Mouse (Mus musculus): ENCODE measurements at regions not wholly inside any gene's neighbourhood (a gene's known extent, or its start where the extent isn't known, plus 50 kb on each side); places are given as distances from the start of the nearest gene placed in this dataset.

GRCm38 (mm10) chr5:75248279-75248678, 96.2 kb downstream of the Pdgfra start:
- no peak for DNase-seq

DNA sequence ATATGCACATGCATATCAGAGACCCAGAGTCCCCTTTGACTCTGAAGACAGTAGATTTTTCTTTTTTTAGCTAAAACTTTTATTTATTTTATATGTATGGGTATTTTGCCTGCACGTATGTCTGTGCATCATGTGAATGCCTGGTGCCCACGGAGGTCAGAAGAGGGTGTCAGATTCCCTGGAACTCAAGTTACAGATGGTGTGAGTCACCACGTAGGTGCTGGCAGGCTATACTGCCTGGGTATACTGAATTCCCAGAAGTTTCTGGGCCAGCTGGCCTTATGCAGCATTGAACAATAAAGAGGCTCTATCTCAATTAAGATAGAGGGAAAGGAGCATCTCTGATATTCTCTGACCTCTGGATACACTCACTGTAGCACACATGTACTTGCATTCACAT, 97.6 kb downstream of the Pdgfra start:
- no peak for DNase-seq

GRCm38 (mm10) chr5:75253349-75253748, 101.3 kb downstream of the Pdgfra start:
- no peak for DNase-seq

DNA sequence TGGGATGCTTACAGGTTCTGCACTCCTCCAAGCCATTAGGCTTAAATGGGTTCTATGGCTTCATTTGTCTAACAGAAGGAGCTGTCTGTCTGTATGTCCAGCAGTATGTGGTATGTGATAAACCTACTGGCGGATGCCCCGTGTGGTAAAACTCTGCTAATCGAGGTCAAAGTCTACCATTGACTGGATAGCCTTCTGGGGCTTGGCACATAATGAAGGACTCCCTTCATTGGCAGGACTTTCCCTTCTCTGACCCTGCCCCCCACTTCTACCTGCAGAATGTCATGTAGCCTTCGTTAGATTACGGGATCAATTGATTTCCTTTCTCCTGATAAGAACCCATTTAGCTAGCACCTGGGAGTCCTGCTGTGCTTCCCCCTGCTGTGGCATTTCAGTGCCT, 101.7 kb downstream of the Pdgfra start:
- DNase-seq: no peak

DNA sequence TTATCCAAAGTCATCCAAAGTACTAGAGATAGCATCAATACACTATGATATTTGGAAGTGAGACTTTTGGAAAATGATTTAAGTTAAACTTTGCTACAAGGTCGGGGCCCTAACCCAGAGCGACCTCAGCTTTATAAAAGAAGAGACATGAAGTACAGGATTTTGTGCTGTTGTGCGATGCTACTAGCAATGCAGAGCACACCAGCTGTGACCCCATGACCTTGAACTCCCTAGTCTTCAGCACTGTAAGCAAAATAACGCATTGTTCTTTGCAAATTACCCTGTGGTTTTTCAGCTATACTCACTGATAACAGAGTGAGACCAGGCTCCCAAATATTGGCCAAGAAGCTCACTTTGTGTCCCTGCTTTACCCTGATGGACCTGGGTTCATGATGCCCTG, 104.1 kb downstream of the Pdgfra start:
- peak in 1 of 2 experiments; percentile 5 for DNase-seq

- no peak for DNase-seq
Measured at GRCm38 (mm10) chr5:75257067-75257466, 105.0 kb downstream of the Pdgfra start.

GRCm38 (mm10) chr5:75260247-75260646, 108.2 kb downstream of the Pdgfra start:
- DNase-seq: no peak

DNA sequence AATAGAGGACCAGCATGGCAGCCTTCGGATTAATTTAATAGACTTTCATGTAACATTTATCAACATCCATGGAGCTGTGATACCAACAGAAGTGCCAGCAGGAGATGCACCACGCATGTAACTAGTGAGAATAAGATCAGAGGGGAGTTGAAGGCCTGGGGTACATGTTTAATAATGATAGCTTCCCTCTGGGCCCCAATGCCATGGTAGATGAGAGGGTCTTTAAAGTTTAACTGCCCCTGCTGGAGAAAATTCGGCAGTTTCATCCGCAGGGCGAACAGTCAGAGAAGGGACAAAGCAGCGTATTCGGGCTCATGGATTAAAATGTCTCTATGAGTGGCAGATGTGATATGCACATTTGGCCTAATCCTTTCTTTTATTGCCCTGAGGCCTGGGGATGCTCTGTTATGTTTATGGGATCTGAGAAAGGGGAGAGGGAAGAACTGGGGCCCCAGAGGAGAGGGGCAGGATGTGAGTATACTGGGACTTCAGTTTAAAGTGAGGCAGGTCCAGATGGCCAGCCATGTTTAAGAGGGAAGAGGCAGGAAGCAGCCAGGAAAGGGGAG, 114.1 kb downstream of the Pdgfra start:
- no peak for DNase-seq

- no peak for DNase-seq
Measured at GRCm38 (mm10) chr5:75266871-75267270, 114.8 kb downstream of the Pdgfra start.

- no peak for DNase-seq
Measured at GRCm38 (mm10) chr5:75267766-75268165, 115.7 kb downstream of the Pdgfra start.

- no peak for DNase-seq
Measured at GRCm38 (mm10) chr5:75278041-75278440, 125.9 kb downstream of the Pdgfra start.

DNA sequence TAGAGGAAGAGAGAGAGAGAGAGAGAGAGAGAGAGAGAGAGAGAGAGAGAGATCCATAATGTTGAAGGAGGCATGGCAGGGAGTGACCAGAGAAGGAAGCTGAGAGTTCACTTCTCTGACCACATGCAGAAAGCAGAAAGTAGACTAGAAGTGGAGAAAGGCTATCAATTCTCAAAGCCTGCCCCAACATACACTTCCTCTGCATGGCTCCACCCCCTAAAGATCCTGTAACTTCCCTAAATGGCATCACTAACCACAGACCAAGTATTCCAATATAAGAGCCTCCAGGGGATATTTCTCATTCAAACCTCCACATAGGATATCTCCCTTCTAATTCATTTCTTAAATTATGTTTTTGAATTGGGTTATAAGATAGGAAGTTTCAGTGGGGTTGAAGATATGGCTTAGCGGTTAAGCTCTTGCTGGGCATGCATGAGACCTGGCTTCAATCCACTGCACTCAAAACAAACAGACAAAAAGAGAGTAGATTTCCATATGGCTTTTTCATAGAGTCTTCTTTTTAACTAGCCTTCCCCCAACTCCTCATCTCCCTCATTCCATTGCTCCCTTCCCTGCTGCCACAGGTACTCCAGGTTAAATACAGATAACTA, 127.6 kb downstream of the Pdgfra start:
- no peak for DNase-seq

- DNase-seq: no peak
Measured at GRCm38 (mm10) chr5:75280698-75281097, 128.6 kb downstream of the Pdgfra start.

DNA sequence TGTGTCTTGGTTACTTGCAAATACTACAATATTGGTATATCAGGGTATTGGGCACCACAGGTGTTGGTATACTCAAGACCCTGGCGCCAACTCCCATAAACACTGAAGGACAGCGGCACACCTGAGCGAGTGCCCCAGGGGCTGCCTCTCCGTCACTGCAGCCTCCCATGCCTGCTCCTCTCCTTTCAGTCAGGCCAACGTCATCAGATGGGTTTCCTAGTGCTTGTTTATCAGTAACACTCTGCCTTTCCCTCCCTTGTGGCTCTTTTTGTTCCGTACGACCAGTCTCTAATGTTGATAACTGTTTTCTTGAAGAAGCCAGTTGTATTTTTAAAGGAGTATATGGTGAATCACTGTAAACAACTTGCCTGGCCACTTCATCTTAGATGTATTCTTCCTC, 129.4 kb downstream of the Pdgfra start:
- DNase-seq: no peak

DNA sequence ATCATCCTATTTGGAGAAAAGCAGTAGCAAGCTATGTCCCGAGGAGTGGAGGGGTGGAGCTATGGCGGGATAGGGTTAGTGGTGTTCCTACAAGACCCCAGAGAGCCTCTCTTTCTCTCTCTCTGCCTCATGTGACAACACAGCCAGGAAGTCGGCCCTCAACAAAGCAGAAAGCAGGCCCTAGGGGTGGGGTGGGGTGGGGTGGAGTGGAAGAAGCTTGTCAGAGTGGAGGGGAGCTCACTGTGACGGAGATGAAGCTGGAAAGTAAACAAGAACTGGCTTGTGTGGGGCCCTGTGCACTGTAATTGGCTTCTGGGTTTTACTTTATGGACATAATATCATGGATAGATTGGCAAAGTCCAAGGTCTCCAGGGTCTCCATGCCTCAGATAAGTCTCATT, 130.5 kb downstream of the Pdgfra start:
- DNase-seq: no peak

DNA sequence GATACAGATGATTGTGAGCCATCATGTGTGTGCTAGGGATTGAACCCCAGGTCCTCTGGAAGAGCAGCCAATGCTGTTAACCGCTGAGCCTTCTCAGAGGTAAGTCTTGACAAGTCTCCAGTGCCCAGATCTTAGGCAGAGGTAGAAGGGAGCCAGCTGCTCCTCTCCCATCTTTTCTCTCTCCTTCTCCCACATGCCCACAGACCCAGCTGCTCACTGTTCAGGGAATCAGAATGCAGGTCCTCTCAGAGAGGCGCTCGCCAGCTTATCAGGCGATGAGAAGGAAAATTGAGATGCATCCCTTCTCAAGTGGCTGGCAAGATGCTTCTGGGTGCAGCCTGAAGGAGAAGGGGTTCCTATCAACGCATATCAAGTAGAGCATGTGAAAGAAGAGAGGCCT, 131.7 kb downstream of the Pdgfra start:
- no peak for DNase-seq

DNA sequence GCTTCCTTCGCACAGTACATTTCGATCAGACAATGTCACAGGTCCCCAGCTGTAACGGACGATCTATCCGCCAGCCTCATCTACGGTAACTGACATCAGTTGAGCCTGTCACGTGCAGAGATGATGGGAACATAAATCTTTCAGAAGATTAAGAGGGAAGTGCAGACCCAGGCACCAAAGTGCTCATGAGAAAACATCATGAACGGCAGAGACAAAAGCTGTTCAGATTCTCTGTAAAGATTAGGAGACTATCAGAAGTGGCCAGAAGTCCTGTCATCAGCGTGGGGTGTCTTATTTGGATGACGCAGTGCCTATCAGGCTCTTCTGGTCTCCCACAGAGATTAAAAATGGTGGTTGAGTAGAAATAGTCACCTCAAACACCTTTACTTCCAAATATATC, 133.9 kb downstream of the Pdgfra start:
- DNase-seq: no peak

- no peak for DNase-seq
Measured at GRCm38 (mm10) chr5:75295676-75296075, 143.6 kb downstream of the Pdgfra start.

DNA sequence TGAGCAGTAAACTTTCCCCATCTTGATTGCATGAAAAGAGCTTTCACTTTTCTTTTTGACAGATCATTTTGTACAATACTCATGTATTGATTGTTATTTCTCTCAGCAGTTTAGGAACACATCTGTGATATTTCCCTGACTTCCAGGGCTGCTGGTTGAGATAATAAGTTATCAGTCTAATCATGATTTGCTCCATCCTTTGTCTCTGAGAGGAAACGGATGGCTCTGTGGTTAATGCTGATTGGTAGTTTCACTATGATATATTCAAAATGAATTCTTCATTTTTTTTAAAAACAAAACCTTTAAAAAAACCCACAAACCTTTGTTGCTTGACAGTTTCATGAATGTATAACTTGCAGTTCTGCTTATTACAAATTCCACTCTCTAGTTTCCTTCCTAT, 160.8 kb downstream of the Pdgfra start:
- no peak for DNase-seq

GRCm38 (mm10) chr5:75315956-75316355, 163.9 kb downstream of the Pdgfra start:
- no peak for DNase-seq

GRCm38 (mm10) chr5:75320536-75320935, 168.4 kb downstream of the Pdgfra start:
- no peak for DNase-seq

DNA sequence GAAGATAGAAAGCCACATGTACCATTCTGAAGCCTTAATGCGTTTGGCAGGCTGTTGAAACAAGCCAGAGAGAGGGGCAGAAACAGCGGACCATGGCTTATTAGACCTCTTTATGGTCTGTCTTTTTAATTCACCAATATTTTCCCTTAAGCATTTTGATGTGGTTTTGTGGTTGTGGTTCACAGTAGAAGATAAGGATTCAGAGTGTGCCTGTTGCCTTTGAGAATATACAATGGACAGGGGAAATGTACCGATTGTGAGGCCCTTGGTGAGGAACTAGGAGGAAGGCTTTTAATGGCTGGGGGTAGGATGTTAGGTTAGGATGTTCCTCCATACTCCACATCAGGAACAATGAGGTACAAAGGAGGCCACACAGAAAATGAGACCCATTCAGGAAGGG, 182.0 kb downstream of the Pdgfra start:
- DNase-seq: no peak

DNA sequence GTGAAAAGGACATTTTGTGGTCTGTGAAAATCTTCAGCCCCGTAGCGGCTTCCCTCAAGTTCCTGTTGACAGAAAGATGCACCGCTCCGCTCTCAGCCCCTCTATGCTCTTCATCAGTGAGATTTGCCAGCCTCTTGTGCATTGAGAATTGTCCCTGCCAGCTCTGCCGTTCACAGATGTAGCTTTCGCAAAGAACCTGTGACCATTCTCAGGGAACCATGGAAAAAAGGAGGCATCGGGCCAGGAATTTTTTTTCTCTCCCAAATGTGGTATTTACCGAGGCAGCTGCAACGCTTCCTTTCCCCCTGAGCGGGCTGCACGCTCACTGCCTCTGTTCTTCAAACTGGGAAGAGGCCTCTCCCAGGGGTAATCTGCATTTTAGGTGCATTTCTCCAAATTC, 184.4 kb downstream of the Pdgfra start:
- no peak for DNase-seq

- no peak for DNase-seq
Measured at GRCm38 (mm10) chr5:75338439-75338838, 186.3 kb downstream of the Pdgfra start.

DNA sequence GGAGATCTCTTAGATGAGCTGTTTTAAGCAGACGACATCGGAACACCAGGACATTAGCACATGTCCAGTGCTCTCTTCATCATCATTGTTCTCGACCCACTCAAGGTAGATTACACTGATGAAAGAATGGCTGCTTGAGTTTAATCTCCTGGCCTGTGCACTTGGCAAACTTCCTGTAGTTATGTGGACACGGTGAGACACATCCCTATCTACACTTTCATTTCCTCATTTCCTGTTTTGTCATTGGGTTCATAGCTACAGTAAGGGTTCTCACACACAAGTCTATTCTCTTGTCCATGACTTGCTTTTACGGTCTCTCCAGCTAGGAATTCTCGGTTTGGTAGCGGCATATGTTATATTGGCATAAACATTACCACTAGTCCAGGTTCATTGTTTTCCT, 190.5 kb downstream of the Pdgfra start:
- no peak for DNase-seq
